Mouse (Mus musculus) yolk sac, embryonic 10.5 days (tissue): Measurements from ENCODE around the gene Gbp7.
"Not testable (repeated sequence)": the region's sequence is repeated elsewhere in the genome, so short reads cannot be mapped to it uniquely, and the experiment has no call there.

Source experiments
- DNase-seq: peaks from one replicate; pipeline ENCODE4 v3.0.0-alpha.2; 2017; ENCODE audit warnings: low spot score

Gene Gbp7

GRCm38 (mm10) chr3:142561045-142561646 is 31.0 kb downstream of the Gbp7 start:
- DNase-seq, result no peak

GRCm38 (mm10) chr3:142561666-142562065 is 31.5 kb downstream of the Gbp7 start:
- DNase-seq, result no peak

- DNase-seq, result not testable (repeated sequence)
Observed at GRCm38 (mm10) chr3:142567490-142567889, 37.3 kb downstream of the Gbp7 start.

GRCm38 (mm10) chr3:142570738-142571137 is 40.6 kb downstream of the Gbp7 start:
- no peak for DNase-seq

- DNase-seq, result no peak
Observed at GRCm38 (mm10) chr3:142577108-142577507, 47.0 kb downstream of the Gbp7 start.

- no peak for DNase-seq
Observed at GRCm38 (mm10) chr3:142578342-142578741, 48.2 kb downstream of the Gbp7 start.

- DNase-seq, result no peak
Observed at GRCm38 (mm10) chr3:142583067-142583466, 52.9 kb downstream of the Gbp7 start.

- DNase-seq, result no peak
Observed at GRCm38 (mm10) chr3:142587386-142587785, 57.2 kb downstream of the Gbp7 start.

GRCm38 (mm10) chr3:142588888-142589287 is 58.7 kb downstream of the Gbp7 start:
- DNase-seq, result no peak

GRCm38 (mm10) chr3:142590431-142591067 is 60.4 kb downstream of the Gbp7 start:
- no peak for DNase-seq

GRCm38 (mm10) chr3:142594547-142594946 is 64.4 kb downstream of the Gbp7 start, which contains the start of gene Gbp2b:
Gbp2b (plus strand) TSS chr3:142594847.
- DNase-seq, result no peak

GRCm38 (mm10) chr3:142597923-142598322 is 67.8 kb downstream of the Gbp7 start:
- no peak for DNase-seq
